23 mouse cellular contexts compared by ENCODE assay signal in the genomic region with DNA sequence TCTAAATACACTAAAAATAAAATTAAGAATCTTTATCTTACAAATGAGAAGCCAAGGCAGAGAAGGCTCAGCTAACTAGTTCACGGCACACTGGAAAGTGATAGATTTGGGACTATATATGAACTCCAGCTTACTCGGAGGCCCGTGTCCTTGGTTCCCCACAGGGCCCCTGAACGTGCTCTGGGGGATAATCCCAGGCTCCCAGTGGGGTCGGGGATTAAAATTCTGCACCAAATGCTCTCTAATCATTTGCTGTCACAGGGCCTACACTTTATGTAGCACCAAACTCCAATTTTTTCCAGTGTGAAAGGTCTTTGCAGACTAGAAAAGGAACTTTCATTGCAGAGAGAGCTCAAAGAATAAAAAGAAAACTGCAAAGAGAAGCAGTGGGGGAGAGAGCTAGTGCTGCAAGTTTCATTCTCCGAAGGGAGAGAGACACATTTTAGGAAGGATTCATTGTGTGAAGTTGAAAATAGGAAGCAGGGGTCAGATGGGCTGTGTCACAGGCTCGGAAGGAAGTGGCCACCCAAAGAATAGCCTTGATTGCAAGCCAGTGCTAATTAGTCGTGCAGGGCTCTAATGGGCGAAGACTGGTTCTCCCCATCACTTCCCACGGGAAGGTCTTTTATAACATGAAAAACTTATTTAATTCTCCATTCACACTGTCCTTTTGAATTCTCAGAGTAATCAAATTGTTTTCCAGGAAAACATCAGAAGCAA.
DNase-seq lines count a peak whose midpoint lies in the region; ATAC-seq and TF ChIP-seq lines count a peak whose summit lies in the region.
"Had no signal": no experiment of that assay in that cellular context is flagged by ENCODE, and none has a peak within 500 bp of the region (broad histone marks: within the 10 kb centered on the region; RNA-seq: fewer than 3 reads in every experiment).

No protein-coding gene starts in this region.

- ATAC-seq in forebrain, embryonic 16.5 days: peak; percentile 83
- ATAC-seq: Patski had no signal

- H3K4me3 ChIP-seq in forebrain, embryonic 16.5 days (replicated peaks; ENCODE audit: low read length): no peak overlapping the region
- H3K4me3 ChIP-seq: embryonic facial prominence, embryonic 10.5 days; myocyte; neural tube, embryonic 13.5 days had no signal

- TF ChIP-seq CTCF in brain, embryonic 14.5 days (IDR thresholded peaks at IDR 0.05; ENCODE audit: borderline replicate concordance, extremely low read depth, insufficient read depth, insufficient read length): no peak

- H3K9me3 ChIP-seq in forebrain, embryonic 16.5 days (ENCODE audit: control insufficient read depth, low read length): no peaks in the 10 kb centered on the region
- H3K9me3 ChIP-seq: embryonic facial prominence, embryonic 10.5 days; G1E; neural tube, embryonic 13.5 days had no signal

- H3K9ac ChIP-seq in forebrain, embryonic 16.5 days (replicated peaks; ENCODE audit: low read depth, low read length): no peak overlapping the region
- H3K9ac ChIP-seq: neural tube, embryonic 13.5 days had no signal

- H3K4me1 ChIP-seq in forebrain, embryonic 16.5 days (replicated peaks; ENCODE audit: control insufficient read depth, insufficient read depth, low read length): peaks cover under 1% of the 10 kb centered on the region
- H3K4me1 ChIP-seq: neural tube, embryonic 13.5 days had no signal

- no peak overlapping the region for H3K4me2 ChIP-seq in forebrain, embryonic 16.5 days (ENCODE audit: low read length)
- H3K4me2 ChIP-seq: heart, embryonic 11.5 days; neural tube, embryonic 13.5 days had no signal

- no peaks in the 10 kb centered on the region for H3K36me3 ChIP-seq in forebrain, embryonic 16.5 days (ENCODE audit: control insufficient read depth, insufficient read depth)
- H3K36me3 ChIP-seq: embryonic facial prominence, embryonic 10.5 days; G1E; neural tube, embryonic 13.5 days had no signal

- peak; percentile 69 for DNase-seq in heart, adult 11 months
- no peak for DNase-seq in heart, postnatal 36 days
- peak; percentile 26 for DNase-seq in layer of hippocampus, adult 9-11 months
- DNase-seq in layer of hippocampus, adult 18-20 months (ENCODE audit: low spot score in 2 of 2): no peak
- peak; percentile 83 for DNase-seq in brain, embryonic 14.5 days (ENCODE audit: low read depth)
- DNase-seq in urinary bladder, postnatal 25 days (ENCODE audit: low spot score): no peak
- DNase-seq: B cell, adult 2 months; cerebellum, adult 11-12 months; cerebellum, postnatal 10 days; gastrocnemius, postnatal 10 days; kidney, adult 8-10 months; kidney, postnatal 14 days; lung, postnatal 4 days; midbrain, embryonic 14.5 days; spleen, adult 18-20 months had no signal

- TF ChIP-seq POLR2A in brain, embryonic 14.5 days (IDR thresholded peaks at IDR 0.05; ENCODE audit: borderline replicate concordance, extremely low read depth, insufficient read depth, insufficient read length, poor library complexity, severe bottlenecking): no peak

- H3K27me3 ChIP-seq in forebrain, embryonic 16.5 days (replicated peaks; ENCODE audit: control insufficient read depth, insufficient read depth, low read length): no peaks in the 10 kb centered on the region
- H3K27me3 ChIP-seq: CH12.LX; neural tube, embryonic 13.5 days; Patski had no signal

- no peak overlapping the region; the same call in 1 of the 2 replicates for H3K27ac ChIP-seq in forebrain, embryonic 16.5 days (ENCODE audit: low read length)
- H3K27ac ChIP-seq: embryonic facial prominence, embryonic 10.5 days; neural tube, embryonic 13.5 days had no signal

- 8% methylated on average over 10 of the region's 10 CpGs for WGBS in forebrain, embryonic 16.5 days

- intact Hi-C loops in heart, postnatal 36 days (cut with DNase I): no loop called here

Comparison
In these comparisons a context has a peak if more than half of its experiments do, and no peak if none do; other contexts are left out.
1. DNase-seq: peak in heart, adult 11 months (single experiment), layer of hippocampus, adult 9-11 months (single experiment) and brain, embryonic 14.5 days (single experiment); none in heart, postnatal 36 days (0 of 2), layer of hippocampus, adult 18-20 months (0 of 2) and urinary bladder, postnatal 25 days (single experiment).